Mouse (Mus musculus) ES-CJ7 (cell line): ENCODE measurements at regions not wholly inside any gene's neighbourhood (a gene's known extent, or its start where the extent isn't known, plus 50 kb on each side); places are given as distances from the start of the nearest gene placed in this dataset.

Experiments used
- DNase-seq: peaks from one replicate; pipeline ENCODE4 v3.0.0; 2011; ENCODE audit warnings: low read depth, low spot score

- peak; percentile 94 for DNase-seq
Measured at GRCm38 (mm10) chr2:23453250-23453649, 118.7 kb downstream of the Spopl start.
